ENCODE assay signal across 8 mouse cellular contexts in genomic region chr12:26277002-26277669, GRCm38 (mm10).
A peak's percentile ranks its signal among the peaks of the same experiment; 100 is the strongest.
DNase-seq lines count a peak whose midpoint lies in the region; ATAC-seq and TF ChIP-seq lines count a peak whose summit lies in the region.

No protein-coding gene starts in this region.

- WGBS in intestine, embryonic 14.5 days = 51% methylated on average over 7 of the region's 7 CpGs
- 39% methylated on average over 7 of the region's 7 CpGs for WGBS in intestine, embryonic 15.5 days
- 35% methylated on average over 7 of the region's 7 CpGs for WGBS in embryonic facial prominence, embryonic 15.5 days
- WGBS in midbrain, embryonic 10.5 days = 51% methylated on average over 7 of the region's 7 CpGs
- WGBS in stomach, postnatal 0 days = 45% methylated on average over 7 of the region's 7 CpGs

- no peaks in the 10 kb centered on the region for H3K36me3 ChIP-seq in intestine, embryonic 14.5 days (ENCODE audit: control insufficient read depth, insufficient read depth, low read length)
- no peaks in the 10 kb centered on the region for H3K36me3 ChIP-seq in intestine, embryonic 15.5 days
- H3K36me3 ChIP-seq in embryonic facial prominence, embryonic 15.5 days = no peaks in the 10 kb centered on the region
- no peaks in the 10 kb centered on the region for H3K36me3 ChIP-seq in midbrain, embryonic 10.5 days
- no peaks in the 10 kb centered on the region for H3K36me3 ChIP-seq in stomach, postnatal 0 days (ENCODE audit: control insufficient read depth, insufficient read depth, low read length)

- no peak overlapping the region for H3K4me3 ChIP-seq in intestine, embryonic 14.5 days (ENCODE audit: low read depth, low read length)
- H3K4me3 ChIP-seq in intestine, embryonic 15.5 days (replicated peaks) = no peak overlapping the region
- H3K4me3 ChIP-seq in embryonic facial prominence, embryonic 15.5 days (replicated peaks) = no peak overlapping the region
- H3K4me3 ChIP-seq in midbrain, embryonic 10.5 days = no peak overlapping the region
- H3K4me3 ChIP-seq in stomach, postnatal 0 days (ENCODE audit: low read depth, low read length) = no peak overlapping the region

- no peaks in the 10 kb centered on the region for H3K9me3 ChIP-seq in intestine, embryonic 14.5 days (ENCODE audit: control insufficient read depth, low read length)
- no peaks in the 10 kb centered on the region for H3K9me3 ChIP-seq in intestine, embryonic 15.5 days
- H3K9me3 ChIP-seq in embryonic facial prominence, embryonic 15.5 days (replicated peaks) = no peaks in the 10 kb centered on the region
- no peaks in the 10 kb centered on the region for H3K9me3 ChIP-seq in midbrain, embryonic 10.5 days (replicated peaks)
- H3K9me3 ChIP-seq in stomach, postnatal 0 days (ENCODE audit: control insufficient read depth, low read length) = no peaks in the 10 kb centered on the region

- no peaks in the 10 kb centered on the region for H3K27me3 ChIP-seq in intestine, embryonic 14.5 days (replicated peaks; ENCODE audit: control insufficient read depth, insufficient read depth, low read length)
- H3K27me3 ChIP-seq in intestine, embryonic 15.5 days (replicated peaks) = no peaks in the 10 kb centered on the region
- no peaks in the 10 kb centered on the region for H3K27me3 ChIP-seq in embryonic facial prominence, embryonic 15.5 days
- H3K27me3 ChIP-seq in midbrain, embryonic 10.5 days (ENCODE audit: low read depth, poor library complexity, severe bottlenecking) = no peaks in the 10 kb centered on the region
- no peaks in the 10 kb centered on the region for H3K27me3 ChIP-seq in stomach, postnatal 0 days (ENCODE audit: control insufficient read depth, insufficient read depth, low read length)

- no peaks in the 10 kb centered on the region for H3K4me1 ChIP-seq in intestine, embryonic 14.5 days (replicated peaks; ENCODE audit: control insufficient read depth, insufficient read depth, low read length)
- H3K4me1 ChIP-seq in intestine, embryonic 15.5 days (replicated peaks) = 0 out of 2 replicates have a peak, but pooled peaks cover 4% of the 10 kb centered on the region
- H3K4me1 ChIP-seq in embryonic facial prominence, embryonic 15.5 days = peaks cover 5% of the 10 kb centered on the region; the same call in 1 of the 2 replicates
- H3K4me1 ChIP-seq in midbrain, embryonic 10.5 days = peaks cover 6% of the 10 kb centered on the region
- H3K4me1 ChIP-seq in stomach, postnatal 0 days (replicated peaks; ENCODE audit: control insufficient read depth, insufficient read depth) = no peaks in the 10 kb centered on the region

- H3K9ac ChIP-seq in intestine, embryonic 14.5 days (ENCODE audit: low read length) = no peak overlapping the region
- no peak overlapping the region for H3K9ac ChIP-seq in intestine, embryonic 15.5 days
- no peak overlapping the region for H3K9ac ChIP-seq in embryonic facial prominence, embryonic 15.5 days
- H3K9ac ChIP-seq in stomach, postnatal 0 days (ENCODE audit: low read length) = no peak overlapping the region

- TF ChIP-seq EP300 in stomach, postnatal 0 days (optimal IDR thresholded peaks at IDR 0.05) = no peak

- ATAC-seq in intestine, embryonic 14.5 days (replicated peaks; ENCODE audit: low FRiP score, low TSS enrichment, low read depth) = peak; percentile 66; the same call in 1 of the 2 replicates
- ATAC-seq in intestine, embryonic 15.5 days = no peak; the same call in 1 of the 2 replicates
- no peak for ATAC-seq in embryonic facial prominence, embryonic 15.5 days (ENCODE audit: insufficient number of reproducible peaks, low FRiP score, low TSS enrichment, low read depth)
- peak; percentile 63 to 67; a peak in 3 of 4 replicates for ATAC-seq in hematopoietic stem cell, adult 5-6 weeks (replicated peaks in 1 of 2; ENCODE audit: insufficient read depth in 1 of 2, low FRiP score in 2 of 2, low TSS enrichment in 1 of 2, low read depth in 1 of 2, poor library complexity in 2 of 2, severe bottlenecking in 2 of 2)
- ATAC-seq in stomach, postnatal 0 days (ENCODE audit: low FRiP score, low TSS enrichment) = 0 out of 2 replicates have a peak, but pooled peaks have one; percentile 54

- H3K4me2 ChIP-seq in intestine, embryonic 14.5 days (ENCODE audit: low read length) = no peak overlapping the region
- no peak overlapping the region for H3K4me2 ChIP-seq in intestine, embryonic 15.5 days (replicated peaks)
- 0 out of 2 replicates have a peak overlapping the region, but pooled peaks have one; percentile 11 for H3K4me2 ChIP-seq in embryonic facial prominence, embryonic 15.5 days (replicated peaks)
- no peak overlapping the region for H3K4me2 ChIP-seq in stomach, postnatal 0 days (replicated peaks; ENCODE audit: low read depth)

- H3K27ac ChIP-seq in intestine, embryonic 14.5 days (ENCODE audit: low read depth) = no peak overlapping the region
- H3K27ac ChIP-seq in intestine, embryonic 15.5 days = no peak overlapping the region
- H3K27ac ChIP-seq in embryonic facial prominence, embryonic 15.5 days (replicated peaks) = 0 out of 2 replicates have a peak overlapping the region, but pooled peaks have one; percentile 8
- H3K27ac ChIP-seq in midbrain, embryonic 10.5 days (replicated peaks) = no peak overlapping the region
- no peak overlapping the region for H3K27ac ChIP-seq in stomach, postnatal 0 days (replicated peaks)

- peak; percentile 81 for TF ChIP-seq CTCF in stomach, postnatal 0 days (IDR thresholded peaks at IDR 0.05; ENCODE audit: low read depth)

- DNase-seq in intestine, embryonic 14.5 days (ENCODE audit: low spot score) = peak; percentile 79
- peak; percentile 80 for DNase-seq in brain, adult 2 months (ENCODE audit: low read depth, low spot score)
- peak; percentile 74 to 79 for DNase-seq in left cerebral cortex, adult 18-20 months (ENCODE audit: low spot score in 2 of 2)
- peak; percentile 38 for DNase-seq in midbrain, embryonic 10.5 days (ENCODE audit: low spot score)
- DNase-seq in stomach, postnatal 0 days (ENCODE audit: low spot score) = peak; percentile 48

Comparison
In these comparisons a context has a peak if more than half of its experiments do, and no peak if none do; other contexts are left out.
1. ATAC-seq: peak in intestine, embryonic 14.5 days (single experiment), hematopoietic stem cell, adult 5-6 weeks (2 of 2) and stomach, postnatal 0 days (single experiment); none in intestine, embryonic 15.5 days (single experiment) and embryonic facial prominence, embryonic 15.5 days (single experiment).
2. Peak in every context shown above with its lines, with median percentiles within 50 percentile points of each other: DNase-seq.